Mouse (Mus musculus): Measurements from ENCODE around the gene 1700016C15Rik.

The 1700016C15Rik gene

DNA sequence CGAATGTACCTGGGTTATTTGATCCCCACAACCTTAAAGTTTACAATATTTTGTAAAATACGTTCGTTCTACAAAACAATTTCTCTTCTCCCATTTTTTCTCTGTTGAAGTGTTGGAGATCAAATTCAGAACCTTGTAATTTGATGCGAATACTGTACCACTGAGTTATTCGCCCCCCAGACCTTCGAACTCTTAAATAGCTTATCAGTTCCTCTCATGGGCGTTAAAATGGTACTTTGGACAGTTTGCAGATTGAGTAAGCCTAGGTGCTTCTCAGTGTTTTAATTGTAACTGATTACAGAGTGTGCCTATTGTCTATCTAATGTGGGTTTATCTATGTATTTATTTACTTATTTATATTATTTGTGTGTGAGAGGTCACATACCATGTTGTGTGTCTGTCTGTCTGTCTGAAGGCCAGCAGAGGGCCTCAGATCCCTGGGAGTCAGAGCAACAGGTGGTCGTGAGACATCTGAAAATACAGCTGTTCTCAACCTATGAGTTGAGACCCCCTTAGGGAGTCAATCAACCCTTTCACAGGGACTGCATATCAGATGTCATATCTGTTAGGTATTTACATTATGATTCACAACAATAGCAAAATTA, 67.6 kb downstream of the 1700016C15Rik start:
- DNase-seq: no peak

All from lung, postnatal 4 days (tissue).